Mouse (Mus musculus) forebrain, postnatal 0 days (tissue): ENCODE data around the gene Aacs. TPM values are rescaled to one million over a fixed set of nuclear protein-coding genes. Genes with fewer than 3 reads are reported as not detected.

ENCODE experiments used
- ATAC-seq: fragments of 200-750 bp; cut with Nextera tagmentation; 2 replicates; pipeline ENCODE4 v1.8.0; 2017; ENCODE audit warnings: mild to moderate bottlenecking, moderate library complexity
- DNase-seq: peaks from one replicate; pipeline ENCODE4 v3.0.0-alpha.2; 2015
- H3K27ac ChIP-seq: fragments of 300-500 bp; sonication (generic); 2 replicates; pipeline ENCODE4 v1.5.1; 2014; ENCODE audit warnings: low read depth, mild to moderate bottlenecking, antibody characterized with exemption, low read length, moderate library complexity, mixed read lengths
- H3K27me3 ChIP-seq: fragments of 300-500 bp; sonication (generic); 2 replicates; pipeline ENCODE4 v1.6.1; 2014; ENCODE audit warnings: mild to moderate bottlenecking, low read length, mixed read lengths; ENCODE audit not compliant: insufficient read depth
- H3K36me3 ChIP-seq: fragments of 300-500 bp; sonication (generic); 2 replicates; pipeline ENCODE4 v1.6.1; 2014; ENCODE audit warnings: mild to moderate bottlenecking, moderate library complexity; ENCODE audit not compliant: insufficient read depth
- H3K4me1 ChIP-seq: fragments of 300-500 bp; sonication (generic); 2 replicates; pipeline ENCODE4 v1.6.1; 2014; ENCODE audit warnings: antibody characterized with exemption; ENCODE audit not compliant: insufficient read depth
- H3K4me2 ChIP-seq: fragments of 300-500 bp; sonication (generic); 2 replicates; pipeline ENCODE4 v1.6.1; 2014; ENCODE audit warnings: low read depth, mild to moderate bottlenecking, moderate library complexity
- H3K4me3 ChIP-seq: fragments of 300-500 bp; sonication (generic); 2 replicates; pipeline ENCODE4 v1.5.1; 2014; ENCODE audit warnings: low read depth, low read length, mixed read lengths
- H3K9ac ChIP-seq: fragments of 300-500 bp; sonication (generic); 2 replicates; pipeline ENCODE4 v1.6.1; 2014; ENCODE audit warnings: mild to moderate bottlenecking
- H3K9me3 ChIP-seq: fragments of 300-500 bp; sonication (generic); 2 replicates; pipeline ENCODE4 v1.6.1; 2016; ENCODE audit warnings: low read length
- CTCF ChIP-seq: sonication (generic); IDR thresholded peaks from 2 replicates; pipeline ENCODE4 v1.5.1; 2016; ENCODE audit warnings: antibody characterized with exemption, control low read depth, low read depth
- WGBS: fragments of 180-500 bp; shearing (Covaris S2); extraction: QIAGEN DNeasy Blood & Tissue Kit; methylation state at CpG from one replicate; pipeline ENCODE4 v1.1.7; 2014; 5-methylcytosine and 5-hydroxymethylcytosine counted together
- polyA plus RNA-seq: library from polyadenylated mRNA; unstranded; fragments of >200 nt; fragmentation: Nextera tagmentation; extraction: Ambion mirVana; gene quantifications from 2 replicates; pipeline ENCODE4 v1.2.1, GENCODE M21; 2015
- total RNA-seq: library from RNA; depleted of rRNA; stranded (reverse); fragments of >200 nt; gene quantifications from 2 replicates; pipeline ENCODE4 v1.2.3, GENCODE M21; 2014

The Aacs gene
- total and polyA plus RNA-seq, 2 experiments from 2014 or later, result 90.9 to 97.9 TPM

- H3K4me1 ChIP-seq, result no peaks in the 10 kb centered on the region
- no peaks in the 10 kb centered on the region for H3K9me3 ChIP-seq
- H3K4me3 ChIP-seq, result peak overlapping the region; percentile 67
- 0% methylated on average over 10 of the region's 30 CpGs for WGBS
- no peaks in the 10 kb centered on the region for H3K36me3 ChIP-seq
- H3K9ac ChIP-seq, result peak overlapping the region; percentile 71
- peak overlapping the region; percentile 88 for H3K4me2 ChIP-seq
- H3K27me3 ChIP-seq, result no peaks in the 10 kb centered on the region; the same call in 1 of the 2 replicates
- H3K27ac ChIP-seq, result peak overlapping the region; percentile 70
- ATAC-seq (peak; percentile 53), DNase-seq (peak; percentile 66)
- TF ChIP-seq CTCF, result no peak
Measured at GRCm38 (mm10) chr5:125532191-125532544, 56.6 kb downstream of the Aacs start.

DNA sequence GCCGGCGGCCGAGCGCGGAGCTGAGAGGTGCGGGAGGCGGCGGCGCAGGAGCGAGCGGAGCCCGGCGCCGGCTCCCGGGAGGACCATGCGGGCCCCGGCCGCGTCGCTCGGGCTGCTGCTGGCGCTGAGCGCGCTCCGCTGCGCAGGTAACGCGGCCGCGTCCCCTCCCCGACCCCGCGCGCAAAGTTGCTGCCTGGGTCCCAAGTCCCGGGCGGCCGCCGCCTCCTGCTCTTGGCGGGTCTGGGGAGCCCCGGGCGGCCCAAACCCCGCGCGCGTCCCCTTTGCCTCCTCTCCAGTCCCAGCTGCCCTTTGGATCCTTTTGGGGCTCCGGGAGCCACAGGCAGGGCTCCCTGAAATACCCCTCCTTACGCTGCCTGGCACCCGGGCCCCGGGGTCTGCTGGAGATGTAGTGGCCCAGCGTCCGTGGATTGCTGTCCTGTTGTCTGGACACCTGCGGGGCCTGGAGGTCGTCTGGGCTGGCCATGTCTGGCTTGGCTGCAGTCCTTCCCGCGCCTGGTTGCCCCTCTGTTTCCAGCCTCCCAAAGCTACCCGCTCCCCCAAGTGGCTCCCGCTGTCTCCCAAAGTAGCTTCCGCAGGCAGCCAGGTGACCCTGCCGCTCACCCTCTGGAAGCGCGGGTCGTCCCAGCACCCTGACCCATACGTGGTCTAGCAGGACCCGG lies 57.1 kb downstream of the Aacs start:
- H3K4me3 ChIP-seq, result peak overlapping the region; percentile 67
- H3K4me1 ChIP-seq, result no peaks in the 10 kb centered on the region
- no peaks in the 10 kb centered on the region; the same call in 1 of the 2 replicates for H3K27me3 ChIP-seq
- ATAC-seq (peak; percentile 1), DNase-seq (no peak)
- H3K4me2 ChIP-seq, result peak overlapping the region; percentile 88
- H3K9me3 ChIP-seq, result no peaks in the 10 kb centered on the region
- peak overlapping the region; percentile 70 for H3K27ac ChIP-seq
- H3K36me3 ChIP-seq, result no peaks in the 10 kb centered on the region
- WGBS, result 5% methylated on average over 45 of the region's 64 CpGs
- H3K9ac ChIP-seq, result peak overlapping the region; percentile 71
- TF ChIP-seq CTCF, result no peak

DNA sequence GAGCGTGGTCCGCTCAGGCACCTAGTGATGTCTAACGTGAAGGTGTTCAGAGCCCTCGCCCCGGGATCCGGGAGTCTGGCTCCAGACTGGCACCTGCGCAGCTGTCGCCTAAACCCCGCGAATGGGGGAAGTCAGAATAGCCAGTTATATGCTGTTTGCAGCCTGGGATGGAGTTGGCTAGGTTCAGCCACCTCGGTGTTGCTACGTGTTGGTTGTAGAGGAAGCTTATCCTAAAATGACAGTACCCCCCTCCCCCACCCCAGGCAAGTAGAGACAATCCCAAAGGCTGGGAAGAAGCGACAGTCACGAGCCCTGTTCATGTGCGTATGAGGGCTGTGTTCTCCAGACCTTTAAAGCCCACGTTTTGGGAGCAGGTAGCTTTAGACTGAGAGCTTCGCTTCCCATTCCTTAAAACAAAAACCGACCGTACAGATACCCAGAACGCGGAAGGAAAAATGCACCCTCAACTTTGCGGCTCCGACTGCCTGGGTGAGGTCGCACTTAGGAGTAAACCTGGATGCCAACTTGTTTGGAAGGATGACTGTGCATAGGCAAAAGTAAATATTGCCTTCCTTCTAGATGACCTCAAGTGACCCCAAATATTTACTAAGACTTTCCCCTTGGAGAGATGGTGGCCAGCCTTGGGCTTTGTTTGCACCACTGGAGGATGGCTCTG lies 57.7 kb downstream of the Aacs start:
- Histone ChIP-seq H3K4me3 (peak overlapping the region; percentile 67), H3K4me2 (peak overlapping the region; percentile 88), H3K27ac (peak overlapping the region; percentile 70), H3K36me3 (no peaks in the 10 kb centered on the region), H3K27me3 (no peaks in the 10 kb centered on the region; the same call in 1 of the 2 replicates), H3K9me3 (no peaks in the 10 kb centered on the region), H3K4me1 (no peaks in the 10 kb centered on the region), H3K9ac (peak overlapping the region; percentile 71)
- TF ChIP-seq CTCF, result no peak
- ATAC-seq (peak; percentile 7; the same call in 1 of the 2 replicates), DNase-seq (peak; percentile 66)
- under 1% methylated on average over 24 of the region's 24 CpGs for WGBS

DNA sequence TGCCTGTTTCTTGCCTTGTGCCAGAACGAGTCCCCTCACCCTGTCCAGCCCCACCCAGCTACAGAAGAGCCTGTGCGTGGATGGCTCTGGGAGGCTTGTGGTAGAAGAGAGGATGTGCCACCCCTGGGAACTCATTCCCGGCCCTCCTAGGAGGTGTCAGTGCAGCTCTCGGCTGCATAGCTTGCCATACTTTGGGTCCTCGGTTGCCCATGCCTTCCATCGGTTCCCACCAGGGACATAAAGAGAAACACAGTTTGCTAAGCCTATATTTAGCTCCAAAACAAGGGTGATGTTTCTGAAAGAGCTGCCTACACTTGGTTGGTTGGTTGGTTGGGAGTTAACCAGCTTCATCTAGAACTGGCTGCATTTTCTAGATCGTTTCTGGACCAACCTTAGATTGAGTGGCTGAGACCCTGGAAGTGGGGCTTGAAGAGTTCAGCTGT lies 58.6 kb downstream of the Aacs start:
- TF ChIP-seq CTCF, result no peak
- Histone ChIP-seq H3K27me3 (no peaks in the 10 kb centered on the region; the same call in 1 of the 2 replicates), H3K9me3 (no peaks in the 10 kb centered on the region), H3K4me1 (no peaks in the 10 kb centered on the region), H3K4me3 (peak overlapping the region; percentile 67), H3K9ac (peak overlapping the region; percentile 71), H3K27ac (peak overlapping the region; percentile 70), H3K4me2 (peak overlapping the region; percentile 88), H3K36me3 (no peaks in the 10 kb centered on the region)
- WGBS, result 9% methylated on average over 7 of the region's 7 CpGs
- DNase-seq (peak; percentile 54), ATAC-seq (peak; percentile 6; the same call in 1 of the 2 replicates)

- Histone ChIP-seq H3K4me2 (peak overlapping the region; percentile 88), H3K27me3 (no peaks in the 10 kb centered on the region; the same call in 1 of the 2 replicates), H3K9ac (peak overlapping the region; percentile 71), H3K4me1 (no peaks in the 10 kb centered on the region), H3K27ac (peak overlapping the region; percentile 70), H3K4me3 (peak overlapping the region; percentile 67), H3K9me3 (no peaks in the 10 kb centered on the region), H3K36me3 (no peaks in the 10 kb centered on the region)
- ATAC-seq, result peak; percentile 42
- WGBS, result 5% methylated on average over 26 of the region's 26 CpGs
- DNase-seq, result peak; percentile 60
- no peak for TF ChIP-seq CTCF
Measured at GRCm38 (mm10) chr5:125534611-125535324, 59.2 kb downstream of the Aacs start.

DNA sequence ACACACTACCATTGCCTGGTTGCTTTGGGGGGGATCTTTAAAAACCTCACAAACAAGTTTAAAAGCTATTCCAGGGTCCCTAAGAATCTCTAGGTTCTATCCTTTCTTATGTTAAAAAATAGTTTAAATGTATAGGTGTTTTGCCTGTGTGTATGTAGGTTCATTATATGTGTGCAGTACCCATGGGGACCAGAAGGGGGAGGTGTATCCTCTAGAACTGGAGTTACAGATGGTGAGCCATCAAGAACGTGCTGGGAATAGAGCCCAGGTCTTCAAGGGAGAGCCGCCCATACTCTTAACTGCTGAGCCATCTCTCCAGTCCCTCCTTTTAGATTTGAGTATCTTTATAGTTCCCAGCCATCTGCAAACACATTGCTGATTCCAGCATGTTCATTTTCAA lies 69.5 kb downstream of the Aacs start:
- WGBS, result 89% methylated on average over 2 of the region's 2 CpGs
- Histone ChIP-seq H3K27me3 (no peaks in the 10 kb centered on the region), H3K4me1 (no peaks in the 10 kb centered on the region), H3K9ac (no peak overlapping the region), H3K9me3 (no peaks in the 10 kb centered on the region), H3K4me3 (no peak overlapping the region), H3K4me2 (no peak overlapping the region), H3K36me3 (no peaks in the 10 kb centered on the region), H3K27ac (no peak overlapping the region)
- TF ChIP-seq CTCF, result 0 out of 2 replicates have a peak, but pooled peaks have one; percentile 33
- ATAC-seq, result no peak
- no peak for DNase-seq
